Mouse (Mus musculus) 3134 (cell line): ENCODE measurements around the gene Cacna2d1.

ENCODE experiments used
- DNase-seq: peaks from one replicate; pipeline ENCODE4 v3.0.0-alpha.2; 2011; ENCODE audit warnings: low spot score; ENCODE audit not compliant: insufficient read length; ENCODE audit errors: extremely low read depth

The Cacna2d1 gene

GRCm38 (mm10) chr5:16373966-16374365, 439.5 kb downstream of the Cacna2d1 start:
- no peak for DNase-seq

- DNase-seq = no peak
These were observed 441.9 kb downstream of the Cacna2d1 start for GRCm38 (mm10) chr5:16376329-16376908.

GRCm38 (mm10) chr5:16410011-16410410, 475.5 kb downstream of the Cacna2d1 start:
- no peak for DNase-seq

- DNase-seq = no peak
These were observed 480.2 kb downstream of the Cacna2d1 start for GRCm38 (mm10) chr5:16414693-16415092.

- no peak for DNase-seq
These were observed 483.5 kb downstream of the Cacna2d1 start for GRCm38 (mm10) chr5:16417996-16418395.

GRCm38 (mm10) chr5:16418504-16418903, 484.0 kb downstream of the Cacna2d1 start:
- DNase-seq = no peak
